Mouse (Mus musculus): ENCODE measurements around the gene Fbxo3. TPM values are rescaled to one million over a fixed set of nuclear protein-coding genes. Genes with fewer than 3 reads are reported as not detected.
"Not testable (repeated sequence)": the region's sequence is repeated elsewhere in the genome, so short reads cannot be mapped to it uniquely, and the experiment has no call there.

Gene Fbxo3
- total RNA-seq, 1 experiment from 2014 or later, result 50.3 TPM

DNA sequence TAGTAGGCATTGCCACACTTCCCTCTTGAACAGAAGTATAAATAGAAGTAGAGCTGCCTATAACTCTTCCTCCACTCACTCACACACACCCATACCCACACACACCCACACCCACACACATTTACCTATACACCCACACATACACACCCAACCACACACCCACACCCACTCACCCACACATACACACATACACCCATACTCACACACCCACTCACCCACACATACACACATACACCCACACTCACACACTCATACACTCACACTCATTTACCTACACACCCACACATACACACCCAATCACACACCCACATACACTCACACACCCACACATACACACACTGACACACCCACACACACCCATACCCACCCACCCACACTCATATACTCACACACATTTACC is 55.0 kb downstream of the Fbxo3 start:
- ATAC-seq (replicated peaks; ENCODE audit: insufficient number of reproducible peaks, low FRiP score, low TSS enrichment, poor library complexity, severe bottlenecking), result no peak

- ATAC-seq (replicated peaks; ENCODE audit: insufficient number of reproducible peaks, low FRiP score, low TSS enrichment, poor library complexity, severe bottlenecking), result not testable (repeated sequence)
Measured at GRCm38 (mm10) chr2:104084027-104084426, 56.5 kb downstream of the Fbxo3 start.

GRCm38 (mm10) chr2:104087562-104087961 is 60.0 kb downstream of the Fbxo3 start:
- ATAC-seq (replicated peaks; ENCODE audit: insufficient number of reproducible peaks, low FRiP score, low TSS enrichment, poor library complexity, severe bottlenecking), result not testable (repeated sequence)

DNA sequence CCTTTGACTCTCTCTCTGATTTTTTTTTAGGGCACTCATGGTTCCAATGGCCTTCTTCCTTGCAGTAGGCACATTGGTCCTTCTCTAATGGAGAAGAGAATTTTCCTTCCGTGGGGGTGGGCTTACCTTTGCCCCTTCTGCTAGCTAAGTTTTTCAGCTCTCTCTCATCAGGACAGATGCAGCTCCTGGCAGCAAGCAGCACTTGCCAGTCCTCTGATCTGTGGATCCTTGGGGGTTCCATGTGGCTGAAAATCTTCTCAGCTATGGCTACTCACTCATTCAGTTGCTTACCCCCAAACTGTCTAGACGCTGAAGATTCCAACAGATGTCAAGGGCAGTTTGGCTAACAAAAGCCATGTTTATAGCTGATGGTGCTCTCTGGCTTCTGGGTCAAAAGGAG is 65.8 kb downstream of the Fbxo3 start:
- ATAC-seq (replicated peaks; ENCODE audit: insufficient number of reproducible peaks, low FRiP score, low TSS enrichment, poor library complexity, severe bottlenecking), result no peak

DNA sequence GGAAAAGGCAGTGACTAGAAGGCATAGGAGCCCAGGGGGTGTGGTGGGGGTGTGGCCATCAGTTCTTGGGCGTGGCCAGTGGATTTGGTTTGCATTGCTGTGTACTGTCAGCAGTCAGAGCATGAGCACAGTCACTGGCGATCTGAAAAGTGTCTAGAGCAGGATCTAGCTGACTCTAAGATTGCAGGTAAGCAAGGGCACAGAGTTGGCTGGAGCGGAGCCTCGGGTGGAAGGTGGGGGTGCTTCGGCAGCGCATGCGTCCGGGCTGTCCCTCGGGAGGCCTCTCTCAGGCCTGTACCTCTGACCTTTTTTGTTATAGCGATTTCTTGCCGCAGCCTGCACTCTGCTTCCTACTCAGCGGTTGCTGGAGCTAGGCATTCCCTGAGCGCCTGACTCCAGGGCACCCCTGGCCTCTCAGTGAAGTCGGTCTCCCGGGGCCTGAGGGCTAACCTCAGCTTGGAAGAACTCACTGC is 68.3 kb downstream of the Fbxo3 start, which contains the start of gene Cd59a:
Cd59a (plus strand) TSS at position 61 of the 473 bp plus-strand sequence.
- no peak for ATAC-seq (replicated peaks; ENCODE audit: insufficient number of reproducible peaks, low FRiP score, low TSS enrichment, poor library complexity, severe bottlenecking)

GRCm38 (mm10) chr2:104096256-104096655 is 68.7 kb downstream of the Fbxo3 start:
- ATAC-seq (replicated peaks; ENCODE audit: insufficient number of reproducible peaks, low FRiP score, low TSS enrichment, poor library complexity, severe bottlenecking), result no peak

DNA sequence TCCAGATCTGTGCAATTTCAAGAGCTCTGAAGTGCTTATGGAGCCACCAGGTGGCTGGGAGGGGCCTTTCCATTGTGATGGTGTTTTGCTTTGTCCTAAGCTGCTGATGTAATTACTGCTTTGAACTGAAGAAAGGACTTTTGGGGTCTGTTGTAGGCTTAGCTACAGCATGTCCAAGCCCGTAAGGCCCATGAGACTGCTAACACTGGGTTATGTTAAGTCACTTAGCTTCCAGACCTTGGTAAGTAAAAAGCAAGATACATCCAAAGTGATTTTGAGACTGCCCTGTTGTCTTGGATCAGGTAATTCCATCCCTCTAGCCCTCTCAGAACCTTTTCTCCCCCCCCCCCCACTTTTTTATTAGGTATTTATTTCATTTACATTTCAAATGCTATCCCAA is 69.3 kb downstream of the Fbxo3 start:
- ATAC-seq (replicated peaks; ENCODE audit: insufficient number of reproducible peaks, low FRiP score, low TSS enrichment, poor library complexity, severe bottlenecking), result not testable (repeated sequence)

- ATAC-seq (replicated peaks; ENCODE audit: insufficient number of reproducible peaks, low FRiP score, low TSS enrichment, poor library complexity, severe bottlenecking), result not testable (repeated sequence)
Measured at GRCm38 (mm10) chr2:104097396-104097795, 69.9 kb downstream of the Fbxo3 start.

DNA sequence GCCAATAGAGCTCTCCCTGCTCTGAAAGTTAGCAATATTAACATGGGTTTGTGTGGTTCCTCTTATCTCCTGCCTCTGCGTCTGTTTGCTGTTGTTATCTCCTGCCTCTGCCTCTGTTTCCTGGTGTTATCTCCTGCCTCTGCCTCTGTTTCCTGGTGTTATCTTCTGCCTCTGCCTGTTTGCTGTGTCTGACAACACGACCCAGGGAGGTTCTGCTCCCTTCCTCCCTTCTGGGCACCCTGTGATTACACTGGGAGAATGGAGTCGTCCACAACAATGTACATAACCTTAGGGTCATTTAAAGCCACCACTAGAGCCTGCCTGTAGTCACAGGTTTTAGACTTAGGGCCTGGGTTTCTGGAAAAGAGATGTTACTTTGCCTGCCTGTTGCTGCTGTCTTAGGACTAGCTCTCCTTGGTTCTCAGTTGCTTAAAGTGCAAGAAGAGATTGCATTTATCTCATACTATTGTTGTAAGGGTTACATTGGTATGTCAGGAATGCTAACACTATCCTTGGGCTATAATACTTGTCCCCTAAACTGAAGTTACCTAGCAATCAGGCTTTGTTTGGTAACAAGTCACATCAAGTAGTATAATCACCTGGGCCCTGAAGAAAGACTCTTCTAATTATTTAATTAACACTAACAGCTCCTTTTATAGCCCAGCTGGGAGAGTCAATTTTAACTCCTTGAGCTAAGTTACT is 71.2 kb downstream of the Fbxo3 start:
- ATAC-seq (replicated peaks; ENCODE audit: insufficient number of reproducible peaks, low FRiP score, low TSS enrichment, poor library complexity, severe bottlenecking), result no peak

DNA sequence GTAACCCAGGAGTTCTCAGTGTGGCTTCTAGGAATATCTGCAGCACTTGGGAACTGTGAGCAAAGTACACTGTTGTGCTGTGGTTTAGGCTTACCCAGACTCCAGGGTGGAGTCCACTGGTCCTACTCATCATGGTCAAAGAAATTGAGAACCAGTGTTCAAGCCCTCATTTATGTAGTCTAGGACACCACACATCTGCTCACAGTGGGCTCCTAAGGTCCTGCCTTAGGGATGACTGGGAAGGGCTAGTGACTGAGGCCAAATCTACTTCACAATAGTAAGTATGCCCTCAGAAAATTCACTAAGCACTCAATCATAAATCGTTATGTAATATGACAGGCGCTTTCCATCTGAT is 71.7 kb downstream of the Fbxo3 start:
- ATAC-seq (replicated peaks; ENCODE audit: insufficient number of reproducible peaks, low FRiP score, low TSS enrichment, poor library complexity, severe bottlenecking), result no peak

- no peak for ATAC-seq (replicated peaks; ENCODE audit: insufficient number of reproducible peaks, low FRiP score, low TSS enrichment, poor library complexity, severe bottlenecking)
Measured at GRCm38 (mm10) chr2:104099946-104100345, 72.4 kb downstream of the Fbxo3 start.

GRCm38 (mm10) chr2:104104800-104105199 is 77.3 kb downstream of the Fbxo3 start:
- no peak for ATAC-seq (replicated peaks; ENCODE audit: insufficient number of reproducible peaks, low FRiP score, low TSS enrichment, poor library complexity, severe bottlenecking)

GRCm38 (mm10) chr2:104109021-104109420 is 81.5 kb downstream of the Fbxo3 start:
- not testable (repeated sequence) for ATAC-seq (replicated peaks; ENCODE audit: insufficient number of reproducible peaks, low FRiP score, low TSS enrichment, poor library complexity, severe bottlenecking)

- ATAC-seq (replicated peaks; ENCODE audit: insufficient number of reproducible peaks, low FRiP score, low TSS enrichment, poor library complexity, severe bottlenecking), result no peak
Measured at GRCm38 (mm10) chr2:104109528-104109927, 82.0 kb downstream of the Fbxo3 start.

- no peak for ATAC-seq (replicated peaks; ENCODE audit: insufficient number of reproducible peaks, low FRiP score, low TSS enrichment, poor library complexity, severe bottlenecking)
Measured at GRCm38 (mm10) chr2:104110031-104110430, 82.5 kb downstream of the Fbxo3 start.

DNA sequence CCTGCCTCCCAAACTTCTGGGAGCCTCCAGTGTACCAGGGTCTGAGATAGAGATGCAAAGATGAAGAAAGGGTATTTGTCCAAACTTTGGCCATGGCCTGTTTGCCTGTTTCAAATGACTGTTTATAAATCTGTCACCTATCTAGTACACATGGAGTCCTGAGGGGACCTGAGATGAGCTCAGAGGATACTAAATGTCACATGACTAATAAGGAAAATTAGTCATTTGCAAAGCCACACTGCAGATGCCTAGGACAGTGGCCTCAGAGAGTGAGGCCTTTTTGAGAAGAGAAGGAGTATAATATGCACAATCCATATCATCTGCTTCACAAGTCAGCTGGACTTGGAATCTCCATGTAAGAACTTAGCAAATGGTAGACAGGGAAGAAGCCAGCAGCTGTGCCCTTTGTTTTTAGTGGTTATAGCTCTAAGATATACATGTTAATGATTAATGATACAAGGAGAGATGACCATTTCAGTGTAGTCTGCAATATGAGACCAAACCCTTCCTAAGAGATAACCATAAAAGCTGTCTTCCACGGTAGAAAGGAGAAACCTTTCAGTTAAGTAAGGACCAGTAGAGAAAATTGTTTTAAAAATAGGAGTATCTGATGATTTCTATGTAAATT is 83.8 kb downstream of the Fbxo3 start:
- ATAC-seq (replicated peaks; ENCODE audit: insufficient number of reproducible peaks, low FRiP score, low TSS enrichment, poor library complexity, severe bottlenecking), result not testable (repeated sequence)

Other genes starting within 250 kb of the Fbxo3 start
- gene Caprin1, start 230.1 kb upstream of the Fbxo3 start, total RNA-seq (2017), result 252 to 314 TPM (median 306 TPM) in 3 replicates
- 50.1 to 71.8 TPM (median 67.7 TPM) in 3 replicates for gene Lmo2, start 69.7 kb upstream of the Fbxo3 start, total RNA-seq (2017)
- gene 4931422A03Rik, start 640 bp downstream of the Fbxo3 start, total RNA-seq (2017), result not detected in 3 replicates
- 0.87 TPM in 1 of 3 replicates, not detected in the others for gene Gm10912, start 38.1 kb downstream of the Fbxo3 start, total RNA-seq (2017)
- not detected in 3 replicates for gene Gm10799, start 40.8 kb downstream of the Fbxo3 start, total RNA-seq (2017)
- gene Cd59b, start 42.1 kb downstream of the Fbxo3 start, total RNA-seq (2017), result 2.6 to 7.2 TPM in 2 of 3 replicates, not detected in the other
- gene Cd59a, start 68.1 kb downstream of the Fbxo3 start, total RNA-seq (2017), result 1.4 to 3.9 TPM (median 1.8 TPM) in 3 replicates
- not detected in 3 replicates for gene A930018P22Rik, start 95.0 kb downstream of the Fbxo3 start, total RNA-seq (2017)

Data from monocyte, adult 5-6 weeks (primary cell).